Mouse (Mus musculus) liver, embryonic 14.5 days (tissue): ENCODE results near the gene Itga11. TPM values are rescaled to one million over a fixed set of nuclear protein-coding genes. Genes with fewer than 3 reads are reported as not detected.

Experiments
- ATAC-seq: fragments of 200-750 bp; cut with Nextera tagmentation; 2 replicates; pipeline ENCODE4 v1.8.0; 2017; ENCODE audit warnings: moderate number of reproducible peaks, mild to moderate bottlenecking, moderate library complexity; ENCODE audit not compliant: insufficient read depth
- DNase-seq, 3 experiments: peaks; one replicate each; pipeline ENCODE4 v3.0.0-alpha.2; 2012 to 2013; ENCODE audit warnings: low read depth in 3 of 3, low spot score in 3 of 3
- H3K27ac ChIP-seq: fragments of 300-500 bp; sonication (generic); 2 replicates; pipeline ENCODE4 v1.5.1; 2014; ENCODE audit warnings: moderate library complexity, mild to moderate bottlenecking, control low read depth, inconsistent platforms
- H3K27me3 ChIP-seq: fragments of 300-500 bp; sonication (generic); 2 replicates; pipeline ENCODE4 v1.6.1; 2014; ENCODE audit warnings: mild to moderate bottlenecking, low read length, moderate library complexity; ENCODE audit not compliant: control insufficient read depth, insufficient read depth
- H3K36me3 ChIP-seq: fragments of 300-500 bp; sonication (generic); replicated peaks from 2 replicates; pipeline ENCODE4 v1.6.1; 2014; ENCODE audit warnings: low read depth; ENCODE audit not compliant: control insufficient read depth, insufficient read depth
- H3K4me1 ChIP-seq, 2 experiments: fragments of 200-500 bp in 1 of 2; fragments of 300-500 bp in 1 of 2; sonication (generic) in 1 of 2; replicated peaks; 2 replicates each; pipeline ENCODE4 v1.6.1; 2012 to 2014; ENCODE audit warnings: antibody characterized with exemption in 1 of 2, inconsistent platforms in 1 of 2, low read length in 1 of 2; ENCODE audit not compliant: control insufficient read depth in 2 of 2, insufficient read depth in 2 of 2
- H3K4me2 ChIP-seq: fragments of 300-500 bp; sonication (generic); 2 replicates; pipeline ENCODE4 v1.6.1; 2014; ENCODE audit warnings: low read depth, mild to moderate bottlenecking, control low read depth, moderate library complexity
- H3K4me3 ChIP-seq, 2 experiments: fragments of 200-500 bp in 1 of 2; fragments of 300-500 bp in 1 of 2; sonication (generic) in 1 of 2; 2 replicates each; pipeline ENCODE4 v1.5.1; 2012 to 2014; ENCODE audit warnings: low read depth in 2 of 2, low read length in 2 of 2, mild to moderate bottlenecking in 2 of 2, control low read depth in 1 of 2, inconsistent platforms in 1 of 2, moderate library complexity in 1 of 2; ENCODE audit not compliant: insufficient read depth in 1 of 2
- H3K9ac ChIP-seq: fragments of 300-500 bp; sonication (generic); replicated peaks from 2 replicates; pipeline ENCODE4 v1.6.1; 2014; ENCODE audit warnings: mild to moderate bottlenecking, control low read depth, moderate library complexity
- H3K9me3 ChIP-seq: fragments of 300-500 bp; sonication (generic); 2 replicates; pipeline ENCODE4 v1.6.1; 2016; ENCODE audit warnings: low read length, mixed read lengths; ENCODE audit not compliant: control insufficient read depth
- CTCF ChIP-seq: IDR thresholded peaks from 2 replicates; pipeline ENCODE4 v1.5.1; 2016; ENCODE audit warnings: antibody characterized with exemption, low read depth, control low read depth
- EP300 ChIP-seq: IDR thresholded peaks from 2 replicates; pipeline ENCODE4 v1.6.1; 2016; ENCODE audit warnings: antibody characterized with exemption, low read depth
- WGBS: fragments of 180-500 bp; shearing (Covaris S2); extraction: QIAGEN DNeasy Blood & Tissue Kit; methylation state at CpG from one replicate; pipeline ENCODE4 v1.1.7; 2014; ENCODE audit not compliant: insufficient replicate concordance; 5-methylcytosine and 5-hydroxymethylcytosine counted together
- polyA plus RNA-seq, 2 experiments: library from polyadenylated mRNA; depleted of rRNA in 1 of 2; stranded (reverse) in 1 of 2; unstranded in 1 of 2; fragments of >200 nt; fragmentation: Nextera tagmentation in 1 of 2; extraction: Ambion mirVana in 1 of 2; gene quantifications; 2 replicates each; pipeline versions ENCODE4 v1.2.1 to v1.2.3; 2012 to 2014

The Itga11 gene
- polyA plus RNA-seq, 2 experiments = 0.07 to 0.08 TPM

DNA sequence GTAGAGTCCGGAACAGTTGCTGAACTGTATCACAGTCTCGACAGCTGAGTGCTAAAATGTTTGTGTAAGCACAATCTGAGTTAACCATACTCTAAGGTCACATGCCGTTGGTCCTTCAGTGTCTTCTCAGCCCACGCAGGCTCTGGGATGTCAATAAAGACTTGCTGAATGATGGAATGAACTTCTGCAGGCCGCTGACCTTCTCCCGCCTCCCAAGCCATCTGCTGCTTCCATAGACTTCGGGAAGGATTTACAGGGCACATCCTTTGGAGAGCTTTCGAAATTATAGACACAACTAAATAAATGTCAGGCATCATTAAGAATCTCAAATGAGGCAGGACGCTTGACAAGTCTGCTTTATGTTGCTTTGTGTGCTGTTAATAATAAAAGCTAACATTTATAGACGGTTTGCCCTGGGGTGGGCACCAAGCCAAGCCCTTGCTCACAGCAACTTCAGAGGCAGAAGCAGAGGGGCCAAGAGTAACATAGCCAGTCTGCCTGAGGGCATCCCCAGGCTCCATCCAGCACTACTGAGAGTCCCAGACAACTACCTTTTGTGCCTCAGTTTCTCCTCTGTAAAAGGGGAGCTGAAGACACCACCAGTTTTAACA is 13.4 kb upstream of the Itga11 start:
- no peaks in the 10 kb centered on the region for H3K9me3 ChIP-seq
- WGBS = 59% methylated on average over 10 of the region's 10 CpGs
- H3K27ac ChIP-seq = no peak overlapping the region
- no peak overlapping the region for H3K4me3 ChIP-seq
- DNase-seq (no peak), ATAC-seq (no peak)
- H3K9ac ChIP-seq = no peak overlapping the region
- H3K27me3 ChIP-seq = no peaks in the 10 kb centered on the region
- H3K4me2 ChIP-seq = no peak overlapping the region
- H3K4me1 ChIP-seq = no peaks in the 10 kb centered on the region
- TF ChIP-seq EP300 (no peak), CTCF (no peak)
- H3K36me3 ChIP-seq = no peaks in the 10 kb centered on the region

DNA sequence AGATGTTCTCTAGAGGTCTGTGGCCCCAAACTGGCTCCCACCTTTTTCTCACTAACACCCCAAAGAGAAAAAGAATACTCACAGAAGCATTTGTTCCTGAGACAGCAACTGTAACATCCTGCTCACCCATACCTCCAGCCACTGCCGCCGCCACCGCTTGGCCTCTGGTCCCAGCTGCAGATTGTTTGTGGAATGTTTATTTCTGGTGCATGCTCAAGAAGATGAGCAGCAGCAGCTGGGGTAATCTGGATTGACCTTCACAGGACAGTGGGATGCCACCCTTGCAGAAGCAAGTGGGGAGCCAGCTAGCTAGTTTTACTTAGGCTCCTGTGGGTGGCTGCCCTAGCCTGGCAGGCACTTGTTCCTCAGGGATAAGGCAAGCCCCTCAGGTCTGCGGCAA is 11.7 kb upstream of the Itga11 start:
- 56% methylated on average over 4 of the region's 4 CpGs for WGBS
- Histone ChIP-seq H3K4me2 (no peak overlapping the region), H3K27ac (no peak overlapping the region), H3K27me3 (no peaks in the 10 kb centered on the region), H3K4me3 (no peak overlapping the region), H3K9ac (no peak overlapping the region), H3K4me1 (no peaks in the 10 kb centered on the region), H3K36me3 (no peaks in the 10 kb centered on the region), H3K9me3 (no peaks in the 10 kb centered on the region)
- ATAC-seq (no peak), DNase-seq (no peak)
- no peak for TF ChIP-seq CTCF
- TF ChIP-seq EP300 = no peak

DNA sequence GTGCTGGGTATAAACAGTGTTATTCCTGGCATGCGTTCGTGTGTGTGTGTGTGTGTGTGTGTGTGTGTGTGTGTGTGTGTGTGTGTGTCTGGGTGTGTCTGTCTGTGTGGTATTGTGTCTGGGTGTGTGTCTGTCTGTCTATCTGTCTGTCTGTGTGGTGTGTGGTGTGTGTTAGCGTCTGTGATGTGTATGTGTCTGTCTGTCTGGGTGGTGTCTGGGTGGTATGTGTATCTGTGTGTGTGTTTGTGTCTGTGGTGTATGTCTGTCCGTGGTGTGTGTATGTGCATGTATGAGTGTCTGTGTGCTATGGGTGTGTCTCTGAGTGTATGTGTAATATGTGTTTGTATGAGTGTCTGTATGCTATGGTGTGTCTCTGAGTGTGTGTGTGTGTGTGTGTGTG is 9.1 kb upstream of the Itga11 start:
- Histone ChIP-seq H3K27ac (no peak overlapping the region), H3K36me3 (no peaks in the 10 kb centered on the region), H3K4me2 (no peak overlapping the region), H3K9me3 (no peaks in the 10 kb centered on the region), H3K4me1 (no peaks in the 10 kb centered on the region), H3K27me3 (no peaks in the 10 kb centered on the region), H3K9ac (no peak overlapping the region), H3K4me3 (no peak overlapping the region)
- TF ChIP-seq EP300 = no peak
- no peak for TF ChIP-seq CTCF
- ATAC-seq (no peak), DNase-seq (no peak)
- 57% methylated on average over 4 of the region's 4 CpGs for WGBS

DNA sequence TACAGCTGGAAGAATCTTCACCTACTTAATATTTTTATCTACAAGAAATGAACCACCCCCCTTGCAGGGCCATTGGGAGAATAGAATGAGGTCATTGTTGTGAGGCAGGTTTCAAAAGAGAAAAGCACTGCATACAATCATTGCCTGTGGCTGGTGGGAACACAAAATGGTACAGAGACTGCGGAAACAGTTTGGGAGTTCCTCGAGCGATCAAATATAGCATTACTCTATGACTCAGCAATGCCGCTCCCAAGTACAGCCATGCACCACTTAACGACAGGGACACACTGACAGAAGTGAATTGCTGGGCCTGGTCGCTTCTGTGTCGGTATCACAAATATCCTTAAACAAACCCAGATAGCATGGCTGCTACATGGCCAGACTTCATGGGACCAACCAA is 4.4 kb upstream of the Itga11 start:
- H3K4me2 ChIP-seq = no peak overlapping the region
- 59% methylated on average over 7 of the region's 7 CpGs for WGBS
- no peak overlapping the region for H3K4me3 ChIP-seq
- no peak for ATAC-seq
- no peak overlapping the region for H3K9ac ChIP-seq
- H3K27ac ChIP-seq = no peak overlapping the region
- H3K36me3 ChIP-seq = no peaks in the 10 kb centered on the region
- no peaks in the 10 kb centered on the region for H3K9me3 ChIP-seq
- DNase-seq = no peak
- no peak for TF ChIP-seq EP300
- no peak for TF ChIP-seq CTCF
- H3K27me3 ChIP-seq = peaks cover 15% of the 10 kb centered on the region
- H3K4me1 ChIP-seq = no peaks in the 10 kb centered on the region

DNA sequence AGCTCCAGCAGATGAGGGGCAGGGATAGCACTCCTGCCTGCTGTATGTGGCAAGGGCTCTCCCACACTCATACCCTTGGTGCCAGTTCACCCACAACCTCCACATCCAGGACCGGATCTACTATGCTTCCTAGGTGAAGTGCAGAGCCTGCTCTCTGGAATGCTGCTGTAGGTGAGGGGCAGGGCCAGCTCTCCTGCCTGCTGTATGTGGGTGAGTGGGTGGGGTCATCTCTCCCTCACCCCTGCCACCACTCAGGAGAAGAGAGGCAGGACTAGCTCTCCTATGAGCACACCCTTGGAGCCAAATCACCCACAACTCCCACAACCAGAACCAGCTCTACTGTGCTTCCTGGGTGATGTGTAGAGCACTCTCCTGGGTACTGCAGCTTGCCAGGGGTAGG is 2.5 kb upstream of the Itga11 start:
- WGBS = 67% methylated on average over 1 of the region's 1 CpGs
- Histone ChIP-seq H3K27me3 (peaks cover 24% of the 10 kb centered on the region), H3K4me1 (no peaks in the 10 kb centered on the region), H3K27ac (no peak overlapping the region), H3K36me3 (no peaks in the 10 kb centered on the region), H3K4me2 (no peak overlapping the region), H3K9me3 (no peaks in the 10 kb centered on the region), H3K9ac (no peak overlapping the region), H3K4me3 (no peak overlapping the region)
- ATAC-seq (no peak), DNase-seq (no peak)
- TF ChIP-seq CTCF (no peak), EP300 (no peak)
